Mouse (Mus musculus) megakaryocyte-erythroid progenitor cell, adult 5-6 weeks (primary cell): Measurements from ENCODE around the gene Hipk2. TPM values are rescaled to one million over a fixed set of nuclear protein-coding genes. Genes with fewer than 3 reads are reported as not detected.

ENCODE experiments used
- ATAC-seq: replicated peaks from 2 replicates; pipeline ENCODE4 v1.8.0; 2016; ENCODE audit warnings: mild to moderate bottlenecking, inconsistent platforms; ENCODE audit not compliant: severe bottlenecking, poor library complexity, low FRiP score, low TSS enrichment
- total RNA-seq, 2 experiments: library from RNA; stranded (forward) in 1 of 2; stranded (reverse) in 1 of 2; fragments of 200-1000, 215-1000 nt in 1 of 2; fragments of >200 nt in 1 of 2; fragmentation: Nextera tagmentation in 1 of 2; gene quantifications; 2 replicates each; pipeline ENCODE4 v1.2.3; 2014 to 2017

Gene Hipk2
- total RNA-seq, 2 experiments from 2014 or later: 9.2 to 24.3 TPM

- no peak for ATAC-seq
Observed at GRCm38 (mm10) chr6:38873316-38873715, 2.6 kb downstream of the Hipk2 start.

GRCm38 (mm10) chr6:38871051-38871450 is 4.9 kb downstream of the Hipk2 start:
- ATAC-seq: no peak

- ATAC-seq: no peak
Observed at GRCm38 (mm10) chr6:38870070-38870469, 5.9 kb downstream of the Hipk2 start.

GRCm38 (mm10) chr6:38868974-38869373 is 7.0 kb downstream of the Hipk2 start:
- ATAC-seq: no peak

GRCm38 (mm10) chr6:38867291-38867690 is 8.7 kb downstream of the Hipk2 start:
- no peak for ATAC-seq

- ATAC-seq: no peak
Observed at GRCm38 (mm10) chr6:38866761-38867160, 9.2 kb downstream of the Hipk2 start.

- no peak for ATAC-seq
Observed at GRCm38 (mm10) chr6:38866357-38866756, 9.6 kb downstream of the Hipk2 start.

GRCm38 (mm10) chr6:38865805-38866204 is 10.2 kb downstream of the Hipk2 start:
- ATAC-seq: no peak; the same call in 1 of the 2 replicates

- ATAC-seq: peak; percentile 69
Observed at GRCm38 (mm10) chr6:38863595-38863994, 12.4 kb downstream of the Hipk2 start.

GRCm38 (mm10) chr6:38860301-38860700 is 15.7 kb downstream of the Hipk2 start:
- no peak for ATAC-seq

- no peak for ATAC-seq
Observed at GRCm38 (mm10) chr6:38859819-38860218, 16.1 kb downstream of the Hipk2 start.

- ATAC-seq: no peak
Observed at GRCm38 (mm10) chr6:38853561-38853992, 22.4 kb downstream of the Hipk2 start.

GRCm38 (mm10) chr6:38851740-38852139 is 24.2 kb downstream of the Hipk2 start:
- ATAC-seq: peak; percentile 43

GRCm38 (mm10) chr6:38850715-38851259 is 25.2 kb downstream of the Hipk2 start:
- ATAC-seq: no peak

GRCm38 (mm10) chr6:38847958-38848910 is 27.7 kb downstream of the Hipk2 start:
- no peak for ATAC-seq

GRCm38 (mm10) chr6:38847447-38847846 is 28.5 kb downstream of the Hipk2 start:
- ATAC-seq: no peak

GRCm38 (mm10) chr6:38846330-38847195 is 29.4 kb downstream of the Hipk2 start:
- peak; percentile 89 for ATAC-seq

GRCm38 (mm10) chr6:38845876-38846275 is 30.1 kb downstream of the Hipk2 start:
- no peak for ATAC-seq

GRCm38 (mm10) chr6:38845117-38845516 is 30.8 kb downstream of the Hipk2 start:
- ATAC-seq: no peak

- ATAC-seq: no peak
Observed at GRCm38 (mm10) chr6:38841551-38841950, 34.4 kb downstream of the Hipk2 start.
